Mouse (Mus musculus) MEL (cell line): ENCODE results near the gene Alox5ap. TPM values are rescaled to one million over a fixed set of nuclear protein-coding genes. Genes with fewer than 3 reads are reported as not detected.

Experiments
- DNase-seq: peaks from one replicate; pipeline ENCODE4 v3.0.0; 2011; ENCODE audit warnings: low read depth, low spot score
- H3K27ac ChIP-seq: 2 replicates; pipeline ENCODE4 v1.5.1; 2012; ENCODE audit warnings: low read depth, mild to moderate bottlenecking, control low read depth, low read length, moderate library complexity; ENCODE audit not compliant: control insufficient read depth
- H3K27me3 ChIP-seq, 2 experiments: fragments of 150-350 bp in 1 of 2; sonication (generic) in 1 of 2; 2 replicates each; pipeline ENCODE4 v1.6.1; 2012; ENCODE audit warnings: low read length in 2 of 2, mild to moderate bottlenecking in 2 of 2, improper control_type of control experiment in 1 of 2, moderate library complexity in 1 of 2; ENCODE audit not compliant: insufficient read depth in 2 of 2, control insufficient read depth in 1 of 2
- H3K36me3 ChIP-seq, 2 experiments: 2 replicates each; pipeline ENCODE4 v1.6.1; 2012 to 2014; ENCODE audit warnings: low read length in 2 of 2, improper control_type of control experiment in 1 of 2, inconsistent platforms in 1 of 2, mild to moderate bottlenecking in 1 of 2; ENCODE audit not compliant: insufficient read depth in 2 of 2, control insufficient read depth in 1 of 2
- H3K4me1 ChIP-seq, 2 experiments: fragments of 150-350 bp in 1 of 2; sonication (generic) in 1 of 2; 2 replicates each; pipeline ENCODE4 v1.6.1; 2012; ENCODE audit warnings: low read length in 2 of 2, improper control_type of control experiment in 1 of 2, mild to moderate bottlenecking in 1 of 2; ENCODE audit not compliant: insufficient read depth in 2 of 2, control insufficient read depth in 1 of 2
- H3K4me3 ChIP-seq, 2 experiments: fragments of 150-350 bp in 1 of 2; sonication (generic) in 1 of 2; 2 replicates each; pipeline ENCODE4 v1.5.1; 2012; ENCODE audit warnings: low read depth in 2 of 2, low read length in 2 of 2, mild to moderate bottlenecking in 2 of 2, moderate library complexity in 2 of 2, control low read depth in 1 of 2, improper control_type of control experiment in 1 of 2; ENCODE audit not compliant: control insufficient read depth in 1 of 2, insufficient read depth in 1 of 2
- H3K79me2 ChIP-seq: 2 replicates; pipeline ENCODE4 v1.6.1; 2012; ENCODE audit warnings: mild to moderate bottlenecking, low read length, moderate library complexity; ENCODE audit not compliant: control insufficient read depth, poor library complexity, insufficient read depth
- H3K9ac ChIP-seq: 2 replicates; pipeline ENCODE4 v1.6.1; 2012; ENCODE audit warnings: low read depth, mild to moderate bottlenecking, control low read depth, low read length, moderate library complexity; ENCODE audit not compliant: control insufficient read depth, poor library complexity, severe bottlenecking
- H3K9me3 ChIP-seq: fragments of 150-350 bp; sonication (generic); replicated peaks from 2 replicates; pipeline ENCODE4 v1.6.1; 2012; ENCODE audit warnings: mild to moderate bottlenecking, low read length, improper control_type of control experiment, moderate library complexity; ENCODE audit not compliant: insufficient read depth
- BHLHE40 ChIP-seq: IDR thresholded peaks from 2 replicates; pipeline ENCODE4 v1.6.1; 2012; ENCODE audit warnings: low read depth, mild to moderate bottlenecking, inconsistent platforms, low read length, improper control_type of control experiment, borderline replicate concordance
- CHD2 ChIP-seq: IDR thresholded peaks from 2 replicates; pipeline ENCODE4 v1.6.1; 2011; ENCODE audit warnings: low read length, improper control_type of control experiment
- ELF1 ChIP-seq: IDR thresholded peaks from 2 replicates; pipeline ENCODE4 v1.6.1; 2014; ENCODE audit warnings: low read depth, mild to moderate bottlenecking, inconsistent platforms, low read length, improper control_type of control experiment, moderate library complexity
- GATA1 ChIP-seq: IDR thresholded peaks from 2 replicates; pipeline ENCODE4 v1.6.1; 2011; ENCODE audit warnings: low read depth, low read length, improper control_type of control experiment
- HCFC1 ChIP-seq: IDR thresholded peaks from 2 replicates; pipeline ENCODE4 v1.6.1; 2012; ENCODE audit warnings: low read depth, mild to moderate bottlenecking, inconsistent platforms, low read length, improper control_type of control experiment, moderate library complexity
- KAT2A ChIP-seq: conservative IDR thresholded peaks from 2 replicates; pipeline ENCODE4 v1.6.1; 2012; ENCODE audit warnings: low read depth, low read length, improper control_type of control experiment, inconsistent platforms
- MAX ChIP-seq: IDR thresholded peaks from 2 replicates; pipeline ENCODE4 v1.6.1; 2011; ENCODE audit warnings: low read length, improper control_type of control experiment
- MEF2A ChIP-seq: IDR thresholded peaks from 2 replicates; pipeline ENCODE4 v1.6.1; 2014; ENCODE audit warnings: low read depth, mild to moderate bottlenecking, inconsistent platforms, low read length, improper control_type of control experiment; ENCODE audit not compliant: poor library complexity, insufficient replicate concordance, severe bottlenecking; ENCODE audit errors: extremely low read depth
- MYC ChIP-seq: IDR thresholded peaks from 2 replicates; pipeline ENCODE4 v1.6.1; 2011; ENCODE audit warnings: low read depth, mild to moderate bottlenecking, low read length, improper control_type of control experiment, moderate library complexity
- NELFE ChIP-seq: IDR thresholded peaks from 2 replicates; pipeline ENCODE4 v1.6.1; 2011; ENCODE audit warnings: low read depth, low read length, improper control_type of control experiment
- POLR2A ChIP-seq, 2 experiments: IDR thresholded peaks; 2 replicates each; pipeline ENCODE4 v1.6.1; 2011 to 2012; ENCODE audit warnings: low read length in 2 of 2, mild to moderate bottlenecking in 2 of 2, control low read depth in 1 of 2, improper control_type of control experiment in 1 of 2, low read depth in 1 of 2, moderate library complexity in 1 of 2; ENCODE audit not compliant: control insufficient read depth in 1 of 2, insufficient read depth in 1 of 2, poor library complexity in 1 of 2
- POLR2AphosphoS2 ChIP-seq: IDR thresholded peaks from 2 replicates; pipeline ENCODE4 v1.6.1; 2011; ENCODE audit warnings: low read length, improper control_type of control experiment
- POLR2AphosphoS5 ChIP-seq: IDR thresholded peaks from 2 replicates; pipeline ENCODE4 v1.6.1; 2012; ENCODE audit warnings: low read depth, borderline replicate concordance, mild to moderate bottlenecking, inconsistent platforms, low read length, moderate library complexity, mixed read lengths
- RAD21 ChIP-seq: IDR thresholded peaks from 2 replicates; pipeline ENCODE4 v1.6.1; 2011; ENCODE audit warnings: mild to moderate bottlenecking, low read depth, low read length, improper control_type of control experiment
- SIN3A ChIP-seq: IDR thresholded peaks from 2 replicates; pipeline ENCODE4 v1.6.1; 2012; ENCODE audit warnings: low read length, improper control_type of control experiment, inconsistent platforms
- TBP ChIP-seq: IDR thresholded peaks from 2 replicates; pipeline ENCODE4 v1.8.0; 2011; ENCODE audit warnings: low read depth, low read length, improper control_type of control experiment
- UBTF ChIP-seq: IDR thresholded peaks from 2 replicates; pipeline ENCODE4 v1.6.1; 2012; ENCODE audit warnings: low read depth, mild to moderate bottlenecking, inconsistent platforms, low read length, improper control_type of control experiment, moderate library complexity, borderline replicate concordance; ENCODE audit not compliant: insufficient read depth
- USF1 ChIP-seq: IDR thresholded peaks from 2 replicates; pipeline ENCODE4 v1.6.1; 2014; ENCODE audit warnings: low read depth, mild to moderate bottlenecking, inconsistent platforms, low read length, improper control_type of control experiment, moderate library complexity
- ZC3H11A ChIP-seq: IDR thresholded peaks from 2 replicates; pipeline ENCODE4 v1.6.1; 2012; ENCODE audit warnings: low read depth, mild to moderate bottlenecking, inconsistent platforms, low read length, improper control_type of control experiment
- ZKSCAN1 ChIP-seq: IDR thresholded peaks from 2 replicates; pipeline ENCODE4 v1.6.1; 2012; ENCODE audit warnings: low read depth, mild to moderate bottlenecking, inconsistent platforms, low read length, improper control_type of control experiment, moderate library complexity
- ZMIZ1 ChIP-seq: IDR thresholded peaks from 2 replicates; pipeline ENCODE4 v1.6.1; 2012; ENCODE audit warnings: low read depth, mild to moderate bottlenecking, inconsistent platforms, low read length, improper control_type of control experiment, moderate library complexity
- ZNF384 ChIP-seq: IDR thresholded peaks from 2 replicates; pipeline ENCODE4 v1.6.1; 2012; ENCODE audit warnings: low read depth, mild to moderate bottlenecking, inconsistent platforms, low read length, improper control_type of control experiment
- polyA plus RNA-seq, 2 experiments: library from polyadenylated mRNA; stranded (reverse) in 1 of 2; unstranded in 1 of 2; fragments of >175 nt in 1 of 2; fragments of >200 nt in 1 of 2; gene quantifications; 2 replicates each; pipeline versions ENCODE4 v1.2.1 to v1.2.4; 2012; ENCODE audit warnings: low replicate concordance in 2 of 2, low read depth in 1 of 2; ENCODE audit not compliant: insufficient read length in 2 of 2, insufficient read depth in 1 of 2, missing spikeins in 1 of 2
- total RNA-seq: library from RNA; depleted of rRNA; stranded (reverse); fragments of 300-350 nt; gene quantifications from 2 replicates; pipeline ENCODE4 v1.2.3, GENCODE M21; 2012

The Alox5ap gene
- total and polyA plus RNA-seq, 3 experiments, result 56.4 to 157 TPM; not detected in 1

- no peak overlapping the region for H3K27ac ChIP-seq
- H3K9me3 ChIP-seq, result no peaks in the 10 kb centered on the region
- H3K9ac ChIP-seq, result no peak overlapping the region
- DNase-seq, result peak; percentile 65
- H3K4me1 ChIP-seq, result peaks cover 2 to 11% of the 10 kb centered on the region in 2 experiments; a peak in 3 of 4 replicates
- H3K4me3 ChIP-seq, result no peak overlapping the region
- H3K36me3 ChIP-seq, result no peaks in the 10 kb centered on the region; a peak in 1 of 4 replicates
- TF ChIP-seq POLR2A (IDR thresholded peaks at IDR 0.05; ENCODE audit: control insufficient read depth in 1 of 2, insufficient read depth in 1 of 2, low read depth in 1 of 2, low read length in 2 of 2, poor library complexity in 1 of 2) (peak in 1 of 2 experiments; percentile 32; a peak in 1 of 4 replicates), NELFE (no peak; the same call in 1 of the 2 replicates)
- H3K79me2 ChIP-seq, result no peaks in the 10 kb centered on the region
- H3K27me3 ChIP-seq, result peaks cover 1 to 4% of the 10 kb centered on the region in 2 experiments; a peak in 2 of 4 replicates
These were observed 69.6 kb downstream of the Alox5ap start for GRCm38 (mm10) chr5:149333941-149334698.

DNA sequence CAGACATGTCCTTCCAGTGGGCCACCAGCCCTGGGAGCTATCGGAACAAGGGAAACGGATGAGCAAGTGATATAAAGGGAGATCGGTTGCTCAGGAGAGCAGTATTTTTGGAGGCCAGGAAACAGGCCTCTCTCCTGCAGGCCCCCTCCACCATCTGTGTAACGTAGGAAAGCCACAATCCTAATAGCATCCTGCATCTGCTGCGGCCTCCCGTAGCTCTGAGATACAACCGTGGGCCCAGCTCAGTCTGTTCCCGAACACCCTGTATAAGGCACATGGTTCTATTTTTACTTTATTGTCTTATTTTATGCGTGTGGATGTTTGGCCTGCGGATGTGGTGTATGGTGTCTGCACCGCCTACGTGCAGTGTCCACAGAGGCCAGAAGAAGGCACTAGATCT lies 70.4 kb downstream of the Alox5ap start:
- no peak for DNase-seq
- Histone ChIP-seq H3K9ac (no peak overlapping the region), H3K79me2 (no peaks in the 10 kb centered on the region), H3K36me3 (no peaks in the 10 kb centered on the region; a peak in 1 of 4 replicates), H3K4me1 (peaks cover 2 to 11% of the 10 kb centered on the region in 2 experiments; a peak in 3 of 4 replicates), H3K27me3 (no peaks in the 10 kb centered on the region), H3K9me3 (no peaks in the 10 kb centered on the region), H3K27ac (no peak overlapping the region), H3K4me3 (no peak overlapping the region)
- TF ChIP-seq ZKSCAN1 (no peak), ELF1 (no peak), GATA1 (no peak), RAD21 (no peak), ZNF384 (no peak), POLR2AphosphoS2 (no peak), POLR2A (IDR thresholded peaks at IDR 0.05; ENCODE audit: control insufficient read depth in 1 of 2, insufficient read depth in 1 of 2, low read depth in 1 of 2, low read length in 2 of 2, poor library complexity in 1 of 2) (no peak), MEF2A (no peak), SIN3A (no peak), USF1 (no peak), NELFE (no peak)

GRCm38 (mm10) chr5:149335563-149336238 lies 71.1 kb downstream of the Alox5ap start:
- no peaks in the 10 kb centered on the region for H3K9me3 ChIP-seq
- no peak overlapping the region for H3K4me3 ChIP-seq
- no peak overlapping the region for H3K27ac ChIP-seq
- DNase-seq, result peak; percentile 84
- peaks cover 2 to 11% of the 10 kb centered on the region in 2 experiments; a peak in 3 of 4 replicates for H3K4me1 ChIP-seq
- H3K9ac ChIP-seq, result no peak overlapping the region
- H3K27me3 ChIP-seq, result no peaks in the 10 kb centered on the region
- H3K79me2 ChIP-seq, result no peaks in the 10 kb centered on the region
- no peaks in the 10 kb centered on the region; a peak in 1 of 4 replicates for H3K36me3 ChIP-seq
- TF ChIP-seq KAT2A (no peak), HCFC1 (no peak), POLR2AphosphoS5 (no peak), POLR2AphosphoS2 (no peak), MYC (peak; percentile 81; the same call in 1 of the 2 replicates), MAX (peak; percentile 13; the same call in 1 of the 2 replicates), GATA1 (no peak), BHLHE40 (0 out of 2 replicates have a peak, but pooled peaks have one; percentile 41), CHD2 (no peak), ZC3H11A (peak; percentile 97), ZMIZ1 (no peak), NELFE (no peak), TBP (no peak), UBTF (no peak), POLR2A (IDR thresholded peaks at IDR 0.05; ENCODE audit: control insufficient read depth in 1 of 2, insufficient read depth in 1 of 2, low read depth in 1 of 2, low read length in 2 of 2, poor library complexity in 1 of 2) (no peak), MEF2A (no peak)
